Mouse (Mus musculus): ENCODE results near the gene Gm49510.

DNA sequence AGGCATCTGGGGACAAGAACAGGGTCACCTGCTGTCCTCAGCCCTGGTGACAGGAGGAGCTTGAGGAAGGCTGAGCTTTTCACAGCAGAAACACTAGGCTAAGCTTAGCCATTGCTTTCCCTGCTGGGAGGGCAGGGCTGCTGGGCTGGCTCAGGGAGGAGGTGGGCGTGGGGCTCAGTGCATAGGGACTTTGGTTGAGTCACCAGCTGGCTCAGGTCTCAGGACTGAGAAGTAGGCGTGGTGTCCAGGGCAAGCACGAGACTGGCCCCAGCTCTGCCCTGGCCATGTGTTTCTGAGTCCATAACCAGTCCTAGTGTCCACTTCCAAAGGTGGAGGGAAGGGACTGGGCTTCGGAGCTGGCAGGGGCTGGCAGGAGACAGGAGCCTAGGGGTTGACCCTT is 60.6 kb downstream of the Gm49510 start:
- TF ChIP-seq POLR2A (IDR thresholded peaks at IDR 0.05; ENCODE audit: low read depth, low read length) (no peak), CTCF (IDR thresholded peaks at IDR 0.05; ENCODE audit: extremely low read depth, insufficient read depth, insufficient read length, insufficient replicate concordance) (no peak)

Data from spleen, adult 2 months (tissue).